Mouse (Mus musculus): ENCODE results near the gene Napsa.

- TF ChIP-seq CTCF (IDR thresholded peaks at IDR 0.05; ENCODE audit: low read depth) (no peak), EP300 (optimal IDR thresholded peaks at IDR 0.05) (no peak)
Observed at GRCm38 (mm10) chr7:44532918-44533745, 39.0 kb upstream of the Napsa start.

Data from stomach, postnatal 0 days (tissue).